Mouse (Mus musculus) heart, embryonic 16.5 days (tissue): ENCODE measurements around the gene Slc10a7. TPM values are rescaled to one million over a fixed set of nuclear protein-coding genes. Genes with fewer than 3 reads are reported as not detected.

Experiments
- ATAC-seq: fragments of 200-750 bp; cut with Nextera tagmentation; replicated peaks from 2 replicates; pipeline ENCODE4 v1.8.0; 2017; ENCODE audit warnings: moderate number of reproducible peaks; ENCODE audit not compliant: insufficient read depth, low FRiP score; ENCODE audit errors: extremely low read depth
- H3K27ac ChIP-seq: fragments of 300-500 bp; sonication (generic); 2 replicates; pipeline ENCODE4 v1.5.1; 2014; ENCODE audit warnings: mild to moderate bottlenecking, low read length, control low read depth, moderate library complexity
- H3K27me3 ChIP-seq: fragments of 300-500 bp; sonication (generic); 2 replicates; pipeline ENCODE4 v1.6.1; 2014; ENCODE audit warnings: low read length, mixed read lengths; ENCODE audit not compliant: control insufficient read depth, insufficient read depth
- H3K36me3 ChIP-seq: fragments of 300-500 bp; sonication (generic); 2 replicates; pipeline ENCODE4 v1.6.1; 2014; ENCODE audit not compliant: control insufficient read depth, insufficient read depth
- H3K4me1 ChIP-seq: fragments of 300-500 bp; sonication (generic); 2 replicates; pipeline ENCODE4 v1.6.1; 2014; ENCODE audit warnings: low read length, mixed read lengths; ENCODE audit not compliant: control insufficient read depth, insufficient read depth
- H3K4me2 ChIP-seq: fragments of 300-500 bp; sonication (generic); 2 replicates; pipeline ENCODE4 v1.6.1; 2014; ENCODE audit warnings: low read depth, mild to moderate bottlenecking, control low read depth, low read length
- H3K4me3 ChIP-seq: fragments of 300-500 bp; sonication (generic); 2 replicates; pipeline ENCODE4 v1.5.1; 2014; ENCODE audit warnings: mild to moderate bottlenecking, control low read depth, low read length
- H3K9ac ChIP-seq: fragments of 300-500 bp; sonication (generic); 2 replicates; pipeline ENCODE4 v1.6.1; 2014; ENCODE audit warnings: low read length, control low read depth
- H3K9me3 ChIP-seq: fragments of 300-500 bp; sonication (generic); replicated peaks from 2 replicates; pipeline ENCODE4 v1.6.1; 2016; ENCODE audit warnings: low read length; ENCODE audit not compliant: control insufficient read depth
- WGBS: fragments of 180-500 bp; shearing (Covaris S2); extraction: QIAGEN DNeasy Blood & Tissue Kit; methylation state at CpG from one replicate; pipeline ENCODE4 v1.1.7; 2014; 5-methylcytosine and 5-hydroxymethylcytosine counted together
- polyA plus RNA-seq: library from polyadenylated mRNA; unstranded; fragments of >200 nt; fragmentation: Nextera tagmentation; extraction: Ambion mirVana; gene quantifications from 2 replicates; pipeline ENCODE4 v1.2.1, GENCODE M21; 2015

Gene Slc10a7
- polyA plus RNA-seq, 1 experiment from 2014 or later, result 12.7 TPM

DNA sequence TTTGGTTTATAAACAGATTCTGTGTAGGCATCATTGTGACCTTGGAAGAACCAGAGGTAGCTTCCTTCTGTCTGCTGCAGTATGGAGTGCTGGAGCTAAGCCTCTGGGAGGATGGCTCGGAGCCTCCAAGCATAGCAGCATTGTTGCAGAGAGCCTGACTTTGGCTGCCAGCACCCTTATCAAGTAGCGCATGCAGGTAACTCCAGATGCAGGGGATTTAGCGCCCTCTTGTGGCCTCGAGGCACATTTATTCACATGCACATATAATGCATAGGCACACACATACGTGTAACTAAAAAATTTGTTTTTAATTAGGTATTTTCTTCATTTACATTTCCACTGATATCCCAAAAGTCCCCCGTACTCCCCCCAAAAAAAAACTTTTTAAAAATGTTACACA, 52.5 kb downstream of the Slc10a7 start:
- ATAC-seq, result no peak
- Histone ChIP-seq H3K4me3 (no peak overlapping the region), H3K4me1 (peaks cover 2% of the 10 kb centered on the region; the same call in 1 of the 2 replicates), H3K27ac (no peak overlapping the region), H3K36me3 (peaks cover 3% of the 10 kb centered on the region; the same call in 1 of the 2 replicates), H3K9ac (no peak overlapping the region), H3K27me3 (no peaks in the 10 kb centered on the region), H3K4me2 (no peak overlapping the region), H3K9me3 (peaks cover 4% of the 10 kb centered on the region)
- 85% methylated on average over 6 of the region's 6 CpGs for WGBS

GRCm38 (mm10) chr8:78563466-78564058, 54.4 kb downstream of the Slc10a7 start:
- Histone ChIP-seq H3K4me1 (peaks cover 2% of the 10 kb centered on the region; the same call in 1 of the 2 replicates), H3K4me2 (no peak overlapping the region), H3K27me3 (no peaks in the 10 kb centered on the region), H3K36me3 (peaks cover 3% of the 10 kb centered on the region; the same call in 1 of the 2 replicates), H3K9me3 (peaks cover 4% of the 10 kb centered on the region), H3K4me3 (no peak overlapping the region), H3K9ac (no peak overlapping the region), H3K27ac (no peak overlapping the region)
- WGBS, result 50% methylated on average over 2 of the region's 2 CpGs
- no peak for ATAC-seq

GRCm38 (mm10) chr8:78564200-78564599, 55.1 kb downstream of the Slc10a7 start:
- peaks cover 3% of the 10 kb centered on the region; the same call in 1 of the 2 replicates for H3K36me3 ChIP-seq
- peaks cover 4% of the 10 kb centered on the region for H3K9me3 ChIP-seq
- no peaks in the 10 kb centered on the region for H3K27me3 ChIP-seq
- no peak overlapping the region for H3K4me3 ChIP-seq
- H3K4me2 ChIP-seq, result no peak overlapping the region
- no peak overlapping the region for H3K27ac ChIP-seq
- peaks cover 2% of the 10 kb centered on the region; the same call in 1 of the 2 replicates for H3K4me1 ChIP-seq
- 58% methylated on average over 5 of the region's 5 CpGs for WGBS
- ATAC-seq, result no peak
- H3K9ac ChIP-seq, result no peak overlapping the region

GRCm38 (mm10) chr8:78568196-78568595, 59.0 kb downstream of the Slc10a7 start:
- no peak overlapping the region for H3K4me2 ChIP-seq
- H3K9me3 ChIP-seq, result no peaks in the 10 kb centered on the region
- 68% methylated on average over 8 of the region's 8 CpGs for WGBS
- no peaks in the 10 kb centered on the region for H3K27me3 ChIP-seq
- no peak for ATAC-seq
- H3K9ac ChIP-seq, result no peak overlapping the region
- H3K27ac ChIP-seq, result no peak overlapping the region
- peaks cover 2% of the 10 kb centered on the region; the same call in 1 of the 2 replicates for H3K4me1 ChIP-seq
- H3K36me3 ChIP-seq, result no peaks in the 10 kb centered on the region; the same call in 1 of the 2 replicates
- no peak overlapping the region for H3K4me3 ChIP-seq

DNA sequence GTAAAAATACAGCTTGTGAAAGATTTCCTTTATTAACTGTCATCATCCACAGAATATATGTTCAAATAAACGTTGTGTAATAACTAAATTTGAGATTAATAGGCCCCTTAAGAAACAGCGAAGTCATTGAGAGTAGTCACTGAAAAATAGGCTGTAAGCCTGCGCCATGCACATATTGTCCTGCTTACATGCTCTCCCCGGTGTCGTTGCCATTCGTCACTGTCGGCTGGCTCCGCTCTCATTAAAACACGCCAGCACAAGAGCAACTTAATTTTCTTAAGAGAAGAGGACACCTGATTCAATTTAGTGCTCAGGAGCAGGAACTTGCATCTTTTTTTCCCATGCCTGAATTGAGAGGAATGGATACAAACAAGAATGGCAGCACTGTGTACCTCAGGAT, 62.4 kb downstream of the Slc10a7 start:
- WGBS, result 79% methylated on average over 9 of the region's 9 CpGs
- H3K9me3 ChIP-seq, result no peaks in the 10 kb centered on the region
- no peak overlapping the region for H3K4me2 ChIP-seq
- H3K4me1 ChIP-seq, result no peaks in the 10 kb centered on the region
- H3K27ac ChIP-seq, result no peak overlapping the region
- no peaks in the 10 kb centered on the region for H3K36me3 ChIP-seq
- ATAC-seq, result no peak
- H3K9ac ChIP-seq, result no peak overlapping the region
- H3K4me3 ChIP-seq, result no peak overlapping the region
- no peaks in the 10 kb centered on the region for H3K27me3 ChIP-seq

DNA sequence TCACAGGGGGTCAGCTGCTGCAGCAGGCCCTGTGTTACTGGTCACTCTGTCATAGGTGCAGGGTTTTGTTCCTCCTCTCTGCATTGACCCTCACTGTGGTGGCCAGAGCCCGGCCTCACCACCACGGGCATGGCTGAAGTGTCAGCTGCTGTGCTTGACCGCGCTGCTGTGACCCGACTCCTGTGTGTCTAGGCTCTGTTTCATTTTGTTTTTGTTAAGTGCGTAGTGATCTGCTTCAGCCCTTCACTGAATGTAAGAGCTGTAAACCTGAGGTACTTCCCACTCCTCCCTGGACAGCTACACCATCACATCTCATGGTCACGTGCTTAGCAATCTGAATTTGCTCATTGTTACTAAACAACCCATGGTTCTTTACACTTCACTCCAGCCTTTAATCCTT, 65.1 kb downstream of the Slc10a7 start:
- H3K27me3 ChIP-seq, result no peaks in the 10 kb centered on the region
- no peak overlapping the region for H3K4me2 ChIP-seq
- H3K4me3 ChIP-seq, result no peak overlapping the region
- H3K9ac ChIP-seq, result no peak overlapping the region
- no peaks in the 10 kb centered on the region for H3K9me3 ChIP-seq
- no peak for ATAC-seq
- H3K36me3 ChIP-seq, result no peaks in the 10 kb centered on the region
- 90% methylated on average over 7 of the region's 7 CpGs for WGBS
- no peak overlapping the region for H3K27ac ChIP-seq
- H3K4me1 ChIP-seq, result no peaks in the 10 kb centered on the region

GRCm38 (mm10) chr8:78577569-78577968, 68.4 kb downstream of the Slc10a7 start:
- 78% methylated on average over 10 of the region's 10 CpGs for WGBS
- no peaks in the 10 kb centered on the region for H3K27me3 ChIP-seq
- no peak overlapping the region for H3K4me3 ChIP-seq
- no peaks in the 10 kb centered on the region for H3K36me3 ChIP-seq
- no peak overlapping the region for H3K4me2 ChIP-seq
- H3K9ac ChIP-seq, result no peak overlapping the region
- H3K27ac ChIP-seq, result no peak overlapping the region
- ATAC-seq, result no peak
- no peaks in the 10 kb centered on the region for H3K4me1 ChIP-seq
- H3K9me3 ChIP-seq, result no peaks in the 10 kb centered on the region

DNA sequence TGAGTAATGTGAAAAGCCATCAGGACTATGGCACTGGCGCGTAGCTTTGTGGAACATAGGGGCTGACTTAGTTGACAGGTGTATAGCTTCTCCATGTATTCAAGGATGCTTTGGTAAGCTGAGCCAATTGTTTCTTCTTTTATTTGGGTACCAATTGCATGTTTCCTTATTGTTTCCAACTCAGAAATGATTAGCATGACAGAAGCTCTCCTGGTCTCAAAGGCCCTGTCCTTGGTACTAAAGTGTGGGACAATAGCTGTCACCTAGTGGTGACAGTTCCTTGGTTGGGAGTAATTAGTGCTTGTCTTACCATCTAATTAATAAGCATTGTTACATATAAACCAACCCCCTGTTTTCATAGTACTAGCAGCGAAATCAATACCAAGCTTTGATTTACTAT, 68.9 kb downstream of the Slc10a7 start:
- H3K4me1 ChIP-seq, result no peaks in the 10 kb centered on the region
- no peak overlapping the region for H3K9ac ChIP-seq
- H3K9me3 ChIP-seq, result no peaks in the 10 kb centered on the region
- H3K4me2 ChIP-seq, result no peak overlapping the region
- WGBS, result 77% methylated on average over 3 of the region's 3 CpGs
- H3K36me3 ChIP-seq, result no peaks in the 10 kb centered on the region
- H3K27me3 ChIP-seq, result no peaks in the 10 kb centered on the region
- H3K4me3 ChIP-seq, result no peak overlapping the region
- H3K27ac ChIP-seq, result no peak overlapping the region
- ATAC-seq, result no peak

DNA sequence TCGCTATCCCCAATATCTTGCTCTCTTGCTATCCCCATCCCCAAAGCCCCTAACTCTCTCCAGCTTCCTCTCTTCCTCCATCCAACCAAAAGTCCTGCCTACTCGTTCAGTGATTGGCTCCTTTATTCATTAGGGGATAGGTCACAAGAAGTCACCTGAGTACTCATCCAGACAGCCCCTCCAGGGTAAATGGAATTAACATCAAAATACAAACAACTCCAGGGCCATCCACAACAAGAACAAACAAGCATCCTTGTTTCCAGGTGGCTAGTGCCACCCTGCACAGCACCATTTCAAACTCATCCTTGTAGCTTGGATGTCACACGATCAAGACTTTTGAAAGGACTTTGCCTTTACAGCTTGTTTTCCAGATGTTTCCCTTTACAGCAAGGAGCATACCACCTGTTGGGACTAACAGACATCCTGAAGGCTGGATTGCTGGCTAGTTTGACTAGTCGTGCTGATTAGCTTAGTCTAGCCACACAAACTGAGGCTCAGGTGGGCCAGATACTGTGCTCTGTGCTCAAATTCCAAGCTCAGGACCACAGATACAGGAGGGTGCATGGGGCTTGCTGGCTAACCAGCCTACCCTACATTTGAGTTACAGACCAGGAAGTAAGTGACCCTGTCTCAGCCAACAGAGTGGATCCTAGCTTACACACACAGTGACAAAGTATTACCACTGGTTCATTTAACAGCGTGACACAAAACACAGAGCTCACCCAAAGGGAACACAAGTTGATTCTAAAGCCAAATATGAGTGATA, 75.0 kb downstream of the Slc10a7 start:
- H3K27ac ChIP-seq, result peak overlapping the region; percentile 32; the same call in 1 of the 2 replicates

More for the DNA sequence above, 75.0 kb downstream of the Slc10a7 start:
- Histone ChIP-seq H3K9ac (no peak overlapping the region), H3K9me3 (no peaks in the 10 kb centered on the region), H3K4me1 (peaks cover 15% of the 10 kb centered on the region), H3K4me2 (no peak overlapping the region), H3K27me3 (no peaks in the 10 kb centered on the region), H3K36me3 (no peaks in the 10 kb centered on the region), H3K4me3 (no peak overlapping the region)
- ATAC-seq, result no peak
- WGBS, result 76% methylated on average over 5 of the region's 5 CpGs
